Mouse (Mus musculus) brain, adult 2 months (tissue): ENCODE results near the gene Fars2.
"Not testable (repeated sequence)": the region's sequence is repeated elsewhere in the genome, so short reads cannot be mapped to it uniquely, and the experiment has no call there.

Experiments used
- DNase-seq: peaks from one replicate; pipeline ENCODE4 v3.0.0; 2011; ENCODE audit warnings: low read depth, low spot score

Gene Fars2

DNA sequence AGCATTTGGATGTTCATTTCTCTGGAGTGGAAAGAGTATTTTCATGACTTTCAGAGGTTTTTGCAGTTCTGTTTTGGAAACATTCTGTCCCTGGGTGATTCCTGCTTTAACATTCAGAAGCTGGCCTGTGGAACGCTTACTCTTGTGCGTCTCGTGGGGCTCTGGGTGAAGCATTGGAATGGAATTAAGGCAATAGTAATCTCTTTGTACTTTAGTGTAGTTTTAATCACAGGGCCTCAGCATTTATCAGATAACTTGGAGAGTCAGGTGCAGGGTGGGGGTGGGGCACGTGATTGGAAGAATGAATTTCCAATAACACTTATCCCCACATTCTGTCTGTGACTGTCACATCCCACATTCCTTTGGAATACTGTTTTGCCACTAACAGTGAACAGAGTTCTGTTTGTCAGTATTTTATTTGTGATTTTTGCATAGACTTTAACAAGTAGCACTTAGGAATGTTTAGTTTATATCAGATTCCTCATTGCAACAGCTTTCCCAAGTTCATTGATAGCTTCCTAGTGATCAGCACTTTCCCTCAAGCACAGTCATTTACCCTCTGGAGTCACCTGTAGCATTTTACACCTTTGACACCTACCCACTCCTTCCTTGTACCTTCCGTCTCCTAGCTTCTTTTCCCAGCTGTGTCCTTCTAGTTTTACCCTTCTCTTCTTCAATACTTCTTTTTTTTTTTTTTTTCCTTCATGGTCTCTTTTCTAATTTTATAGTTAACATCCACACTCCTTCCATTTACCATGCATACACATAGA is 23.2 kb downstream of the Fars2 start:
- no peak for DNase-seq

DNA sequence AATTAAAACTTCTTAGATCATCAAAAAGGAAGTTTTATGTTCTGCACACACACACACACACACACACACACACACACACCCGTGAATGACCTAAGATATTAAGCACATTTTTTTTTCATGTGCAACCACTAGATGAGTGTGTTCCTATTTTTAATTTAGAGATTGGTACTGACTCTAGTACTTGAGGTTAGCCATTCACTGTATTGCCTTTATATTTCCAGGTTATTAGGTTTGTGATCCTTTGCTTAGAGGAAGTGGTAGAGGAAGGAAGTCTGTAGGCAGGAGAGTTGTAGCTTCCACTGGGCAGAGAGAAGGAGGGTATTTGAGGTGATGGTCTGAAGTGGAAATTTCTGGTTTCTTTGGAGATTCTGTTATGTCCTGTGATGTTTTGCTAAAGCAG is 28.4 kb downstream of the Fars2 start:
- no peak for DNase-seq

GRCm38 (mm10) chr13:36149175-36149939 is 32.1 kb downstream of the Fars2 start:
- DNase-seq, result peak; percentile 68

DNA sequence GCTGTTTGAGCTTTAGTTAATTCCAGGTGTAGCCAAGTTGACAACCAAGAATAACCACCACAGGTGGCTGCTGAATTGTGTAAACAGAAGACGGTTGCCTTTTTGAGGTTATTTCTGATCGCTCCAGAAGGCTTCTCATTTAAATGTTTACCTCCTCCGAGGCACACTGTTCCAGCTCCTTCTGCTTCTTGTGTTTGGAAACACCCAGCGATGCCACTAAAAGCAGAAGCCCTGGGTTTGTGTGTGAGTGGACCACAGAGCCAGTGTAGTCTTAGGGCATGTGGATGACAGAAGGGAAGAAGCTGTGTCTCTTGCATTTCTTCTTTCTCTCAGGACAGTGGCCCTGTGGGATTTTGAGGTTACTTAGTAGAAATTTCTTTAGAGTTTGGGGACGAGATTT is 33.1 kb downstream of the Fars2 start:
- DNase-seq, result peak; percentile 46

DNA sequence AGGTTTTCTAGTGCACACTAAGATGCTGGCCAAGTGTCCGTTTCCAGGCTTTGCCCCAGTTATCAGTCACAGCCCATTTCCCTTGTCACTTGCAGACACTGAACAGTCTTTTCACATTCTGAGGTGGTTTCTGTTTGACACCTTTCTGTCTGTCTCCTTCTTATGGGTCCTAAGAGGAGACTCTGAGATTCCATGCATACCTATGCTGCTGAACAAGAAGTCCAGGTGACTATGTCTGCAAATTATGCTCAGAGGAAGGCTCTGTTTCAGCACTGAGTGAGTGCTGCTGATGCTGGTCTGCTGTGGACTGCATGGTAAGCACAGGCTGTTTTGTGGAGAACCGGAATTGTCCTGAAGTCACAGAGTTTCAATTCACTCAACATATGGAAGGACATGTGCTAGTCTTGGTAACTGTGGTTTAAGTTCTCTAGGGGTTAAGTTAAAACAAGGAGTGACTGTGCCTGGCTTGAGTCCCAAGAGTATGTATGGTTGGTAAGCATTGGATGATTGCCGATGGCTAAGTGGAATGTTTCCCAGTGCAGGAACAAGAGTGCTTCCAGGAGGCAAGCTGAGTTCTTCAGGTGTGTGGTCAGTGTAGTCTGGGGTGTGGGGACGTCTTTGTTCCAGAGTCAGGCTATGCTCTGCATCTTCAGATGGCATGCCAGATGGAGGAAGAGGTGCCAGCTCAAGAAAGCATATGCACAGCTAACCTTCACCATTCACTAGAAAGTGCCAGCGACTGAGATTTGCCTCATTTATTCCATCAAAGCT is 35.7 kb downstream of the Fars2 start:
- peak; percentile 75 for DNase-seq

- peak; percentile 15 for DNase-seq
These were observed 39.2 kb downstream of the Fars2 start for GRCm38 (mm10) chr13:36156340-36156931.

DNA sequence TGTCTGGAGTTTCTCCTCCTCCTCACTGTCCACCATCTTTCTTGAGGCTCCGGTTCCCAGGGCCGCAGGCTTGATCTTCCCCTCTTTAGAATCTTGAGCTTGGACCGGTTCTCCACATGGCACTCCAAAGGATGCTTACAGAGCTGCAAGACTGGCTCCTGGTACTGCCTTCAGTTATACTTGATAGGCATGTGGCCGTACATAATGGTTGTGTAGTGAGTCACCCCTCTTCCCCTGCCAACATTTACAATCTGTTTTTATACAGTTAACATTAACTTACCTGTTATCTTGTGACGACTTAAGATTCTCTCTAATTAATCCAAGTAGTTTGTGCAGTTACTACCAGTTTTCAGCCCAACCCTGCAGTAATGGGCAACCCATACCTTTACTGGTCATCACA is 46.2 kb downstream of the Fars2 start:
- DNase-seq, result no peak

GRCm38 (mm10) chr13:36163898-36164297 is 46.7 kb downstream of the Fars2 start:
- DNase-seq, result no peak

DNA sequence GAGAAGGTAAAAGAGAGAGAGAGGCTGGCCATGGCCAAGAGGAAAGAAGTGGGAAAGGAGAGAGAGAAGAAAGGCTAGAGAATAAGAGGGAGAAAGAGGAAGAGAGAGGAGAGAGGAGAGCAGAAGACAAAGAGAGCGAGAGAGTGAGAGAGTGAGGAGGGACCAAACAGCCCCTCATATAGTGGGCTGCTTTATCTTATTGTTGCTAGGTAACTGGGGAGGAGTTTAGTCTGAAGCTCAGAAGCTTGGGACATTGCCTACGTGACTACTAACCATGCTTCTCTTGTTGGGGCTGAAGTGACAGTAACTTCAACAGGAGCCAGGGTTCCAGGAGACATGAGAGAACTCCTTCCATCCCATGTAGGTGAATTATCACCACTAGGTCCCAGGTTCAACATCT is 55.8 kb downstream of the Fars2 start:
- not testable (repeated sequence) for DNase-seq

DNA sequence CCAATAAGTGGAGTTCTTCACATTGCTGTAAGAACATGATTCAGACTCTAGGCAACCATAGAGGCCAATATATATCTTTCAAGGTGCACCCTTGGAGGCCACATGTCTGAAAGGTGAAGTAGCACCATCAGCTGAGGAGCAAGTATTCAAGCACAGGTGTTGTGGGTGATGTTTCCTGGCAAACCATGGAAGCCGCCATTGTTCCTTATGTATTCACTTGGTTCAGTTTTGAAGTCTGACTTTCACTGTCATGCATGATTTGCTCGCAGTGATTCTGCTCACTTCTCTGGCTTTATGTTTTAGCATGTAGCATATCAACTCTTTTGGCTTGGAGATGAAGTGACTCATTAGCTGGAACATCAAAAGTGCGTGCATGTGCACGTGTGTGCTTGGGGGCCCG is 56.9 kb downstream of the Fars2 start:
- DNase-seq, result no peak

DNA sequence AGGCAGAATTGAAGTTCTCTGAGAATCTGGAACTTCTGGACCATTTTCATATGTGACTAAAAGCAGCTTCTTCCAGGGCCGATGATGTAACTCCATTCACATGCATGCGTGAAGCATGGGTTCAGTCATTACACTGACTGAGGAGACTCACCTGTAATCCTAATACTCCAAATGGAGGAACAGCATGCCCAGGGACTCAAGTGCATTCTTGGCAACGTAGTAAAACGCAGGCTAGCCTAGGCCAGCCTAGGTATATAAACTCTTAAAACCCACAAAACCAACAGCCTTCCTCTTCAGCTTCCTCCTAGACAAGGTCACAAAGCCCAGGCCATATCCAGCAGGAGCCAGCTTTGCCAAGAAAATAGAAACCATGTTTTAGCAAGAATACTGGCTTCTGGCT is 57.6 kb downstream of the Fars2 start:
- DNase-seq, result peak; percentile 35

GRCm38 (mm10) chr13:36181231-36181630 is 64.0 kb downstream of the Fars2 start:
- DNase-seq, result peak; percentile 13

DNA sequence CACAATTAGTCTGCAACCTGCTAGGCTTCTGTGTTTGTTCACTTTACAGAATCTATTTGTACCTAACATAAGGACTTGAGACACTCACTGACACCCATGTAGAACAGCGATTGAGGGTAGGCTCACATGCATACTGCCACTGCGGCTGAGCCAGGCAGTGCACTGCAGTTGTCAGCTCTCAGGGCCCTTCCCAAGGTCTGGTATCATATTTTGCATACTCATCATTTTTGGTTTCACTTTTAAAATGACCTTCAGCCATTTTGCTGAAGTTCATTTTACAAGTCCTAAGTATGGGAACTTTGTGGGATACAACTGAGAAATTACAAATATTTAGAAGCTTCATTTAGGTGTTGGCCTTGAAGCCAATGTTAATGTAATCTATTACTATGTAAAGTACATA is 73.4 kb downstream of the Fars2 start:
- DNase-seq, result no peak

- DNase-seq, result no peak
These were observed 76.4 kb downstream of the Fars2 start for GRCm38 (mm10) chr13:36193484-36194113.

DNA sequence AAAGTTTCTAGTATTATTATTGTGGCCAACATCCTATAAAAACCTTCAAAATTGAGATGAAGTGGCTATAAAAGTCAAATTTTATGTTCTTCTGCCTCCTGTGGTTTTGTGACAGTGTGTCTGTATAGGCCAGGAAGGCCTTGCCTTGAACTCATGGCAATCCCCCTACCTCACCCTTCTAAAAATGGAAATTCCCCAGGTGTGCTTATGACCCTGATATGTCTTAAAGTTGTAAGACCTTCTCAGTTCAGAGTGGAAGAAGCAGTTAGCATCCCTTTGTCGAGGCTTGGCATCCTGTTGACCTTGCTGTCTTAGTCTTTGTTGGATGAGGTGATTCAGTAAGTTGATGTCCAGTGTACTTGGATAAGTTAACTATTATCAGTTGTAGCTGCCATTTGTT is 82.1 kb downstream of the Fars2 start:
- no peak for DNase-seq

DNA sequence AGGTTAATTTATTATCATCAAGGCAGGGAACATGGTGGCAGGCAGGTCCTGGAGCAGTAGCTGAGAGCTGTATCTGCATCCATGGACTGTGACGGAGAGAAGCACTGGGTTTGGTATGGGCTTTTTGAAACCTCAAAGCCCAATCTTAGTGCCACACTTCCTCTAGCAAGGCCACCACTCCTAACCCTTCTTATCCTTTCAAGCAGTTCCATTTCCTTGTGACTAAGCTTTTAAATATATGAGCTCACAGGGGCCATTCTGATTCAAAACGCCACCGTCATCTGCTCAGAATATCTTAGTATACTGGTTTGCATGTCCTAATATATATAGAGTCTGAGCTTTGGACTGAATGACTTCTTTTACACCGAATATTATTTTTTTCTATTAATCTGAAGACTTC is 83.2 kb downstream of the Fars2 start:
- DNase-seq, result no peak

GRCm38 (mm10) chr13:36202496-36202895 is 85.3 kb downstream of the Fars2 start:
- no peak for DNase-seq

GRCm38 (mm10) chr13:36203014-36203413 is 85.8 kb downstream of the Fars2 start:
- peak; percentile 63 for DNase-seq

DNA sequence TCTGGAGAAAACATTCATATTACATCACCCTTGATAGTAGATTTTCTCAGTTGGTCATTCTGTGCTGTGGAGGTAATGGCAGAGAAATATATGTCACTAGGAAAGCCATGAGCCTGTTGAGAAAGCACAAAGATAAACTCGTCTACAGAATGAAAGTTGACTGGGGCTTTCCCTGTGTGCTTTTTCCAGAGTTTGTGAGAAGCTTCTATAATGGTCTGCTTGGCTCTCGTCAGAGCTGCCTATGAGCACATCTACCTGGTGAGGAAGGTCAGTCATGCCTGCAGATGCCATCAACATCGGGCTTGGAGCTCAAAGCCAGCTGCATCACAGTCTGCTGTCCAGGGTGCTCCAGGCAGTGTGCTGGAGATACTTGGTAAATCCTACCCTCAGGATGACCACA is 87.1 kb downstream of the Fars2 start:
- no peak for DNase-seq

- peak; percentile 52 for DNase-seq
These were observed 93.8 kb downstream of the Fars2 start for GRCm38 (mm10) chr13:36210965-36211364.

DNA sequence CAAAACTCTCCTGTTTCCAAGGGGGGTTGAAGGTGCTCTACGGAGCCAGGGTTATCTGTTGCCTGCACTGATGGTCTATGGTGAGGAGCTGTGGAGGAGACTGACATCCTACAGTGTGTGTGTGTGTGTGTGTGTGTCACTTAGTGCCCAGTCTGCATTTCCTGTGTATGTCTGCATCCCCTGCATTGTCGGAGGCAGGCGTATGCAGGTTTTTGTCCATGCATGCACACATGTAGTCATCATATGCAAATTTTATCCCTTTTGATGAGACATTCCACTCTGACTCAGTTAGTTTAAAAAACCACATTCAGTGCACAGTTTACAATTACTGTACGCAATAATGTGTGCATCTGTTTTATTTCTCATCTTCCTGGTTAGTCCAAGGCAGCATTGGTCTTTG is 96.8 kb downstream of the Fars2 start:
- no peak for DNase-seq
